Mouse (Mus musculus) cerebellum, postnatal 25 days (tissue): Measurements from ENCODE around the gene Tmem88b.

ENCODE experiments used
- DNase-seq, 2 experiments: peaks; one replicate each; pipeline ENCODE4 v3.0.0; 2021; ENCODE audit warnings: mixed read lengths in 2 of 2

The Tmem88b gene

DNA sequence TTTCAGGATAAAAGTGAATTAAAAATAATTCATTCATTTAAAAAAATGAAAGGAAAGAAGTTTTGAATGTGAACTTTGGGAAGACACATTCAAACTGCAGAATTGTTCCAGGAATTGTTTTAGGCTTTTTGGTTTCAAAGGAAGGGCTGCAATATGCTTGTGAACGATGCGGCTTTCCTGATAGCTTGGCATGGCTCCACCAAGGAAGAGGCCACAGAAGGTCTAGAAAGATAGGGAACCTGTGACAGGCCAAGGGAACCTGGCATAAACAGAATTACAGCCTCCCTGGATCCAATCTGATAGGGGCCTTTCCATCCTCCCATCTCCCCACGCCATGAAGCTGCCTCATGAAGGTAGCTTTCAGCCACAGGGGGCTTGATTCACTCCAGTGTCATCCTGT lies 2.6 kb upstream of the Tmem88b start:
- DNase-seq: no peak

DNA sequence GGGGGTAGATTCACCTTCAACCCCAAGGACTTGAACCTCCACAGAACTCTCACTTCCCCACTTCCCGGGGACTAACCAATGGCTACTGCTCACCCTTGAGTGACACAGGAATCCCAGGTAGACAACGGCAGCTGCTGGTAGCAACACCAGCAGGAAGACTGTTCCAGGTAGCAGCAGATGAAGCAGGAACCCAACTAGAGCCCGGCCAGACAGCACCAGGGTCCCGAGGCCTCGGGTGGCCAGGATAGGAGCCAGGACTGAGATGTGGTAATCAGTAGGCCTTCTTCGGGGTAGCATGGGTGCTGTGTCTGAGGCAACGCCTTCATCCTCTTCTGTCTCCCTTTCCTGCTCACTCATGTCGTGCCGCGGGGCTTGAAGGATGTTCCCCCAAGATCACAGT lies 428 bp downstream of the Tmem88b start:
- no peak for DNase-seq

DNA sequence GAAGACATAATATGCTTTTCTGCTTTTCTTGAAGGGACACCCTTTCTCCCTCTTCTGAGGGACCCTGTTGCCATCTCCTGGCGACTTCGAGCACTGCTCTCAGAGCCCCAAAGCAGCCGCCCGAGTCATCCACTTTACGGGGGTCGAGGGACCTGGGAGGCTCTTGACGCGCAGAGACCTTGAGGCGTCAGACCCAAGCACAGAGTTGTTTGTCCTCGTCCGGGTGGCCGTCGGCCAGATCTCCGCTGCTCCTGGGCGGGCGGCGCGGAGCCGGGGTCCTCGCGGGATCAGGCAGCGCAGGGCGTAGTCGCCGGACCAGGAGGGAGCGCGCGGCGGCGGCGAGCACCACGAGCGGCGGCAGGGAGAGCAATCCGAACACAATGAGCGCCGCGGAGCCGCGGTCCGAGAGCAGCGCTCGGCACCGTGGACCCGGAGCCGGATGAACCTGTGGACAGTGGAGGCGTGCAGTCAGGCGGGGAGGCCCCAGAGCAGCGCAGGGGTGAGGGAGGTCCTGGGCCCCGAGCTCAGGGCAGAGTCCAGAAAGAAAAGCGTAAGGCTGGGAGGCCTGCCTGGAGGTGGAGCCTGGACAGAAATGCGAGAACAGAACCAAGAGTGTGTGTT lies 1.5 kb downstream of the Tmem88b start:
- peak; percentile 87 to 90 for DNase-seq

DNA sequence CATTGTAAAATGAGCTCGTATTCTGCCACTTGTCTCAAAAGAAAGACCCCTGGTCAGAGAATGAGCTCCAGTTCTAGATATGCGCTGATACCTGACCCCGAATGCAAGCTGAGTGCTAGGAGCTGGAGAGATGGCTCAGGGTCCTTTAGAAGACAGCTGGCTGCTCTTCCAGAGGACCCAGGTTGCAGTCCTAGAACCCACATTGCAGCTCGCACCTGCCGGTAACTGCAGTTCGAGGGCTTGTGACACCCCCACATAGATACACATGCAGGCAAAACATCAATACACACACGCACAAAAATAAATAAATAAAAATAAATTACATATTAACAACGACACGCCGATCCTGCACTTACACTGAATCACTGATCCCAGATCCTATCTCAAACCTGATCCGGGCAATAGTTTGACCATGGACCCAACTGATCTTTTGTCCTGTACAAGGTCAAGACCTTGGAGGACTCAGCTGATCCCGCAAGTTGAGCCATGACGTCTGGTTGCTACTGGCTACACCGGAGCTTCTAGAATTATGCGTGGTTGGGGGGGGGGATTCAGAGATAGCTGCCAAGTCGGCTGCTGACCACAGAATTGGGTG lies 2.1 kb downstream of the Tmem88b start:
- peak; percentile 44 to 47 for DNase-seq

DNA sequence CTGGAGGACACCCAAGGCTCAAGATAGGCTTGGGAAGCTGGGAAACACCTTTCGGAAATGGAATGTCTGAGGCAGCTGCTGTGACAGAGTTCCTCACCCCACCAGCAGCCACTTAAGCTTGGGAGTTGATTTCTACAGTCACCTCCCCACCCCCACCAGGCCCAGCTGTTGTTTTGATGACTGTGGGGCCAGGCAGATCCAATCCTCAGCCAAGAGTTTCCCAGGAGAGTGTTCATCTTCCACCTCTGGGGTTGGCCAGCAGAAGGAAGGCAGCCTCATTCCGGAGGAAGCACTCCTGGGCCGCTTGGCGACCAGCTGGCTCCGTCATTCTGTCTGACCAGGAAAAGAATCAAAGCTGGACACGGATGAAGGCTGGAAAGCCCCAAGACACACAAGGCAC lies 4.8 kb downstream of the Tmem88b start:
- peak in 1 of 2 experiments; percentile 36 for DNase-seq

DNA sequence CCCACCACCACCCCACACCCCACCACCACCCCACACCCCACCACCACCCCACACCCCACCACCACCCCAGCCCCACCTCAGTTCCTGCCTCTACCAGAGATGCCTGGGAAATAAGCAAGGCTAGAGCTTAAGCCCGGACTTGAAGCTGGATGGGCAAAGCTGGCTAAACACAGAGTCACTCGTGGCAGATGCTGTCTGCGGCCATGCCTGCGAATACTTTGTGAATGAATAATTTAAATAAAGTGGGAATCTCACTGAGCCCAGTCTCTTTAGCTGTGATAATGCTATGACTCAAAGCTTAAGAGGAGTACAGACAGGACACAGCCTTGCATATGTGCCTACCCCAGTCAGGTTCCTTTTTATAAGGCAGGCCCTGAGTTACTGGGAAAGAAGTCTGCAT lies 6.2 kb downstream of the Tmem88b start:
- no peak for DNase-seq

DNA sequence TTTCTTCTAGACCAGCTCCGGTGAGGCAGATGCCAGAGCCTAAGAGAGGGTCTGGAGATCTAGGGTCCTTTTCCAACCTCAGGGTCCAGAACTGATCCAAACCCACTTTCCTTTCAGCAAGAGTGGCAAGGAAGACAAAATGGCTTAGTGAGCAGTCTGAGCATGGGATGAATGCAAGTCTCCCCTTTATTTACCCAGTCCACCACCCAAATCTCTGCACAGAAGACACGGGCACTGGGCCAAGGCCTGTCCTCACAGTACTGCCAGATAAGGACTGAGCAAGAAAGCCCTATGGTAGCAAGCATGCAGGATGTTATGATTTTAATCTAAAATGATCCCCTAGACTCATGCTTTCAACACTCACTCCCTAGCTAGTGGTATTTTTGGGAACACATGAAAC lies 7.9 kb downstream of the Tmem88b start:
- peak in 1 of 2 experiments; percentile 56 for DNase-seq

DNA sequence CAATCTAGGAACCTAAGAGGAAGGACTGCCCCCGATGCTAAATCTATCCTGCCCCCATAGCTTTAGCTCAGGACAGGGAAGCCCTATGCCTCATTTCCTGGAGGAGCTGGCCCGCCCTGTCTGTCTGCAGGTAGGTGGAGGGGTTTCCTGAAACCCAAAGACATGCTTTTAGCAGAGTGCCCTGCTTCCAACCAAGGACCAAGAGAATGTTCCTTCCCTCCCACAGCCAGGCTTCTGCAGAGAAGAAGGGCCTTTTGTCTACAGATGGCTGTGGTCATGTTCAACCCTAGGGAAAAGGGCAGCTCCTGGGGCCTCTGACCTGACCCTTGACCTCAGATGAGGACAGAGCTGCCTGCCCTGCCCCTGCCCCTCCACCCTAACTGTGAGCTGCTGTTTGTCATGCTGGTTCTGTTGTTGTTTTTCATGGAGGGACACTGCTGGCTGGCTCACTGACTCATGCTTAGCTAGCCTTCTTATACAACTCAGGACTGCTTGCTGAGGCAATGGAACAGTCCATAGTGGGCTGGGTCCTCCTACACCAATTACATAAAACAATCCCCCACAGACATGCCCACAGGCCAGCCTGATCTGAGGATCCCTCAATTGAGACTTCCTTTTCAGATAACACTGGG lies 8.9 kb downstream of the Tmem88b start:
- no peak for DNase-seq

DNA sequence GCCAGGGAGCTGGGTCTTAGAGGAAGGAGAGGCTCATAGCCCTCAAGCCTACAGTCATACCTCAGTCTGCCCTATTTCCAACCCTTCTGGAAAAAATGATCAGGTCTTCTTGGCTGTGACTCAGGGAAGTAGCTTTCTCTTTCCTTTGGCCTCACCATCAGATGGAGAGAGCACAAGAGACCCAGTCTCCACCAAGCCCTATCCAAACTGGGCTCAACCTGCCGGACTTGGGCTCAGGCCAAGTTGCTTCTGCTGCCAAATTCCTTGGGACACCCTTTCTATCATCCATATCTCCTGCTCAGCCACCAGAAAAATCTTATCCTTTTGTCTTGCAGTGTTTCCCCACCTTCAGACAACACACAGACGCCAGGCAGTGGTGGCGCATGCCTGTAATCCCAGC lies 9.8 kb downstream of the Tmem88b start:
- DNase-seq: peak; percentile 80 to 86

DNA sequence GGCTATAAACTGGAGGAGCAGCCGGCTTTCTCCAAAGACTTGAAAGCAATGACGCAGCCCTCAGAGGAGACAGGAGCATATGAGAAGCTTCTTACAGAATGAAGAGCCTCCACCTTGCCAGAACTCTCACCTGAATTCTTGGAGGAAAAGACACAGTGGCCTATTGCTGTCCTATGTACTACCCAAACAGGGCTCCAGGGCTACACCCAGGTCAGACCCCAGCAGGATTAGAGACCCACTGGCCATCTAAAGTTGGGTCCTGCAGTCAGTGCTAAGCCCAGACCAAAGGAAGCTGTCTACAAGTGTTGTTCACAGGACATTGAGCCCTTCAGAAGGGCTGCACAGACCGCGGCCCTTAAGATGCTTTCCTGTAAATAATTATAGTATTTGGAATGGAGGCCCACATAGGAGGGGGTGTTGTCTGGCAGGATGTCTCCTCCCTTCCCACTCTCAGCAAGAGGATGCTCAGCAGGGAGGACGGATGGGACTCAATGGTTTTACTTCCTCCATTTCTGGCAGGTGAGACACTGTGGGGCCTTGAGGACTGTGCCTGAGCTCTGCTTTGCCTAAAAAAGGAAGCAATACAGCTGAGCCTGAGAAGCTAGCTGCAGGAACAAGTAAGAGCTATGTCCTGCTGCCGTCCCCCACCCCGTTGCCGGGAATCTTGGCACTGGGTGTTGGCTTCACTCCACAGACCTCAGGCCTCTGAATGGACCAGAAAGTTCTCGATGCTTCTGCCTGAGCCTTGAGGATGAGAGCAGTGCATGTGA lies 10.5 kb downstream of the Tmem88b start:
- DNase-seq: peak; percentile 68 to 69

DNA sequence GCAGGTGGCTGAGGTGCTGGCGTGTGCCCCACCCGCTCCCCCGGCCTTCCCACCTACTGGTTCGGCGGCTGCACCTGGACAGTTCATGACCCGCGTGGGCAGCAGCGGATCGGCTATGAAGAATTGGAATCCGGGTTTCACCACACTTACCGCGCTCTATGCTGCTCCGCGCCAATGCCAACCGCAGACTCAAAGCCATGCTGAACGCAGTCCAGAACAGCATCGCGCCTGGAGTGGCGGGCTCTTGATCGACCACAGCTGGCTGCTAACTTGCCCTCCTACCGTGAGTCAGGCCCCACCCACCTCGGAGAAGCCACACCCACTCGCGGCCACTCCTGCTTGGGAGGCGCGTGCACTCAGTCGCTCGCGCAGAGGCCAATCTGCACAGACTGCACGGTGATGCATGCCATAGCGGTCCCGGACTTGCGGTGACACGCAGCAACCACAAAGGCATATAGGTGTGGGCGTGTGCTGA lies 11.4 kb downstream of the Tmem88b start, which contains the start of gene Vwa1:
Gene Vwa1 (minus strand): TSS at position 419 of the 475 bp plus-strand sequence.
- DNase-seq: peak; percentile 88 to 93

DNA sequence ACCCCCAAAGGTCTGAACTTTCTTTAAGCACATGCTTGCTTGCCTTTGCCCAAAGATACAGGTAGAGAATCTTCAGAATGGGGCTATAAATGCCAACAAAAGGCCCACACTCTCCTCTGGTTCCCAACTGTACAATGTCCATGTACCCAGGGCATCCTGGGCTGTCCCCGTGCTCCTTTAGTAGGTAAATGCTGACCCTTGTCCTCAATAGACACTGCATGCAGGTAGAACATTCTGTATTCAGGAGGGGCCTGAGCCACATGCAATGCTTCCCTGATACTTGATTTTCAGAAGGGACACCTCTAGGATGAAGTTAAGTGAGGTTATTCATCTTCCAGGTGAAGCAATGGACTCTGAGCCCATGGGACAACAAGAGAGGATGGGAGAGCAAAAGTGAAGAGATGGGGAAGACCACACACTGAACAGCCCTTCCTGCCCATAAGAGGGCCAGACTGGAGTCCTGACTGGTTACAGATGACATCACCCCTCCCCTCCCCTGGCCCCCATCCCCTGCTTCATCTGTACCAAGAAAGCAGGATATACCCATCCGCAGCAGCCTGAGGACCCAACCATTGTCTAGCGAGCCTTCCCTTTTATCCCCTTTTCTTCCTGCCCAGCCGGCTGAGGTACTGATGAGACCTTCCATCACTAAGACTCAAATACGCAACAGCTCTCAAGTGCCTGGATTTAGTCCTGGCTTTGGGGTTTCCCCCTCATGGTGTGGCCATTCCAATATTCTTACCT lies 12.2 kb downstream of the Tmem88b start:
- DNase-seq: no peak

DNA sequence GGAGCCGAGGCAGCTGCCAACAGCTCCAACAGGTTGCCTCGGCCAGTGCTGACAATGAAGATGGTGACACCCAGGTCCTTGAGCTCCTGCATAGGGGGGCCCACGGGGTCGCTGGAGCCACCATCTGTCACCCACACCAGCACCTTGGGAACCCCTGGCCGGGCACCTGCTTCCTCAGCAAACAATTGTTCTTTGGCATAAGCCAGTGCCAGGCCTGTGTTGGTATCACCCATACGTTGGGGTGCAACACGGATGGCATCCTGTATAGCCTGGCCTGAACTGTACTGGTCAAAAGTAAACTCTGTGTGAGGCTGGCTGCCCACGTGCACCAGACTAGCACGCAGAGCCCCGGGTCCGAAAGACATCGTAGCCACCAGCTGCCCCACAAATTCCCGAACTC lies 12.9 kb downstream of the Tmem88b start:
- peak in 1 of 2 experiments; percentile 30 for DNase-seq

DNA sequence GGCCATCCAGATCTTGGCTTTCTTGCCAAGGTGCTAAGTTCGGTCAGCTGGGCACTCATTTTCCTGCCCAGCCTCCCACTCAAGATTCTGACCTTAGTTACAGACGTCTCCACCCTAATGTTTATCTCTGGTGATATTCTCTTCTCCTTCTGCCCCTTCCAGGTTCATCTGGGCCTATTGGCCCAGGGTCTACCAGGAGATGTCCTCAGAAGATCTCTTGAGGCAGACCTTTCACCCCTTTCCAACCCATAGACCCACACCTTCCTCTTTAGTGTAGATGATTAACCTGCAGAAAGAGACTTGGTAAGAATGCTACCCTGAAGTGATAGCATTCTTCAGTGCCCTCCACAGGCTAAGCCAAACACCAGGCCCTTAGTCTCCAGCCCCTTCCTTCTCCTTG lies 14.0 kb downstream of the Tmem88b start:
- DNase-seq: no peak

DNA sequence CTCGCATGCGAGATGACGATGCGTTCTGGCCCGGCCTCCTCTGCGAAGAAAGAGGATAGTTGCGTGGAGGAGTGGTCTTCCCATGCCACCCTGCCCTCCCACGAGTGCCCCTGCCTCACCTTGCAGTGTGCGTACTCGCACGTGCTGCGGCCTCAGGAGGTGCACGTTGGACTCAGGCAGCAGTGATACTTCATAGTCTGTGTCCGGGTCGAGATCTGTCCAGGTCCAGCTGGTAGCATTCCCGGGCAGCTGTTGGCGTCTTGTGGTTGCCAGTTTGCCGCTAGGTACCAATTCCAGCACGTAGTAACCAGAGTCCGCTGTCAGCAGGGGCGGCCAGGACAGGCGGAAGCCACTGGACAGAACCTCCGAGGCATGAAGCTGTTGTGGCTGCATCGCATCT lies 15.0 kb downstream of the Tmem88b start:
- DNase-seq: no peak

DNA sequence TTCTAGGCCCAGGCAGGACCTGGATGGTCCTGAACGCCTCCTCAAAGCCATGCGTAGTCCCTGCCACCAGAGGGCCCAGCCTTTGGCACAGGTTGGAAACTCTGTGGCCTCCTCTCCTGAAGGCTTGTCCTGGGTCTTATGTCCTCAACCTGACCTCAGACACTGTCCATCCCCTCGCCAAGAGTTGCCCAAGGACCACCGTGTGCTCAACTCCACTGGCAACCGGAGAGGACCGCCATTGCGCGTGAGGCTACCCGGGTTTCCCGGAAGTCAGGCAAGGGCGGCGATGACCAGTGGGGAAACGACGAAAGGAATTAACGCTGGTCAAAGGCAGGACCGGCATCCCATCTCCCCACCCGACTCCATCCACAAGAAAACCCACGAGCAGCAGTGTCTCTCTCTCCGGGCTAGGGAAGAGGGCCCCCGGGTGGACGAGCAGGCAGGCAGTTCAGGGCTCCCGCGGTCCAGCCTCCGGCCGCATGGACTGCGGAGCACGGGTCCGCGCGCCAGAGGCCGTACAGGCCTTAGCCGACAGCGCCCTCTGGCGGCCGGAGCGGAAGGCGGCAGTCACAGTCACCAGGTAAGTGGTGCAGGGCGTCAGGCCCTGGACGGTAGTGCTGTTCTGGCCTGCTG lies 15.7 kb downstream of the Tmem88b start:
- peak; percentile 97 to 99 for DNase-seq

DNA sequence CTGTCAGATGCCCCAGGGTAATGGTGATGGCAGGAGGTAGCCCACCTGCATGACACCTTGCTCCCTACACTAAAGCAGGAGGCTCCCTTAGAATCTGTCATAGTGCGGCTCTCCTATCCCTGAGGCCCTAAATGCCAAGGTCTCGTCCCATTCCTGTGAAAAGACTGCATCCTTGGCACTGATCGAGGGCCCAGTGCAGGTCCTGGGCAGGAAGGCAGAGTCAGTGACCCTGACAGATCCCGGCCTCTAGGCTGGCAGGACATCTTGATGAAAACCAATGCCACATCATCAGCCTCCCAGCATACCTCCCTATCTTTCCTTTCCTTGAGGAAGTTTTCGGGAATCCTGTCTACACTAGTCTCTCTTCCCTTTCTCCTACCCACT lies 16.2 kb downstream of the Tmem88b start:
- DNase-seq: peak in 1 of 2 experiments; percentile 27

DNA sequence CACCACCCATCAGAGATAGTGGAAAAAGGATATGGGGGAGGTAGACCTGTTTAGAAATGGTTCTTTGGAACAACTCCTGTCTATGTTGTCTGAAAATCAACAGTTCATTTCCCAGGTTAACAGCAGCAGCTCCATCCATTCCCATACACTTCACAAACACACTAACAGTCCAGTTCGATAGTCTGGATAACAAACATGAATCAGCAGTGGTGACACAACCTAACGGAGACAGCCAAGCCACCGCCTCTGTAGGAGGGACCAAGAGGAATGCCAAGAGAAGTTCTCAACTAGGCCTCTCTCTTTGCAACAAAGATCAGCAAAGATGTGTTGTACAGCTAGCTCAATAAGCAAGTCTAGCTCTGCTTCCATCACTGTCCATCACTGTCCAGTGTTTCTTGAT lies 23.3 kb downstream of the Tmem88b start:
- DNase-seq: no peak

DNA sequence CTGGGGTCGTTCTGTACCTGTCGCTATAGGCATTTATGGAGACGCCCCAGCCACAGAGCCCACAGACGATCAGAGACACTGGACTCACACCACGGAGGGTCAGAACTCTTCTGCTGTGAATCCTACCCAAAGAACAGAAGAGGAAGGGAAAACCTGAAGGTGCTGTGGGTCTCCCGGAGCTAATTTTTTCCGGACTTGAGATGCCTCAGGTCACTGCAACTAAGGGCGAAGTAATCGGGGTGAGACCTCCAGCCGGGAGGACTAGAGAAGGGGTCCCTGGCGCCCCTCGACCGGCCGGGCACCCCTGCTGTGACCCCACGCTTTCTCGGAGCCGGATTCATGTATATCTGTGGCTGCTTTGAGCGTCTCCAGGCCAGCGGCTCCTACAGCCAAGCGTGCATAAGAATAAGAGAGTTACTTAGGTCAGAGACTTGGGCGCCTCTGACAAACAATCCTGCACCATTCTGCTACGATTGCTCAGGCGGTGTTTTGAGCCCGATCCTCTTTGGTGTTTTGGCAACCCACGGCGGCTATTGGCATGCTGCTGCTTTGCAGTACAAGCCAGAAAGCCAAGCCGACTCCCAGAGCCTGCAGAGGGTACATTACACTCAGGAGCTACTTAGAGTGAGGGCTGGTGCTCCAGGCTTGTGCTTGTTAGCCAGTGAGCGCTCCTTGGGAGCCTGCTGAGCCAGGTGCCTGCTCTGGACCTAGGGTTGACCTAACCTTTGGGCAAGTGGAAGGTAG lies 24.1 kb downstream of the Tmem88b start:
- peak in 1 of 2 experiments; percentile 51 for DNase-seq

DNA sequence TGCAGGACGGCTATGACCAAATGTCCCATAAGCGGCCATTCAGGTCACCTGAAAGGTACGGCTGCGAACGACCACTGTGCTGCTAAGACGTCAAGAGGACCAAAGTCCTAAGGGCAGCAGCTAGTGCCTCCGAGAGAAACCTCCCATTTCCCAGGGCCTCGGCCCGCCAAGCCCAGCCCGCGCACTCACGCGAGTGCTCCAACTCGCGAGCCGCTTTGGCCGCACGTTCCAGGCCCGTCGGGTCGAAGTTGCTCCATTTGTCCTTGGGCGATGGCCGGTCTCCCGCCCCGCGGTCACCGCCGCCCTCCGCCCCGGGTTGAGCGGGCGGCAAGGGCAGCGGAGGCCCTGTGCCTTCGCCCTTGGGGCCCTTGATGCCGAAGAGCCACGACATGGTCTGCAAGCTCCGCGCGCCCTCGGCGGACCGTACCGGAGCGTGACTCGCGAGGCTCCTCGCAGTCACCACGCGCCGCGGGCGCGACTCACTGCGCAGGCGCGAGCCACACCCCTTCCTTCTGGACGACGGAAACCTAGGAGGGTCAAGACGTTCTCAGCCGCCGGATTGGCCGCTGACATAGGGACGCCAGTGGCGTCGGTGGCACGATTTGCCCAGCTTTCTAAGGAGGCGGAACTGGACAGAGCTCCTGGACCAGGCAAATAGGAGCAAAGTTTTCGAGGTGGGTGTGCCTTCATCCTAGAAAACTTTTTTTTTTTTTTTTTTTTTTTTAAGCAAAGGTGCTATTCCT lies 24.9 kb downstream of the Tmem88b start, which contains the start of gene Atad3a:
Gene Atad3a (minus strand): TSS at position 481 of the 743 bp plus-strand sequence.
- DNase-seq: peak; percentile 98 to 99
